Mouse (Mus musculus): ENCODE data around the gene Sfxn3.

Gene Sfxn3

GRCm38 (mm10) chr19:45075323-45076035 is 28.2 kb downstream of the Sfxn3 start:
- DNase-seq (ENCODE audit: inconsistent ontology term): no peak

- DNase-seq (ENCODE audit: inconsistent ontology term): no peak
Observed at GRCm38 (mm10) chr19:45076036-45076575, 28.8 kb downstream of the Sfxn3 start.

DNA sequence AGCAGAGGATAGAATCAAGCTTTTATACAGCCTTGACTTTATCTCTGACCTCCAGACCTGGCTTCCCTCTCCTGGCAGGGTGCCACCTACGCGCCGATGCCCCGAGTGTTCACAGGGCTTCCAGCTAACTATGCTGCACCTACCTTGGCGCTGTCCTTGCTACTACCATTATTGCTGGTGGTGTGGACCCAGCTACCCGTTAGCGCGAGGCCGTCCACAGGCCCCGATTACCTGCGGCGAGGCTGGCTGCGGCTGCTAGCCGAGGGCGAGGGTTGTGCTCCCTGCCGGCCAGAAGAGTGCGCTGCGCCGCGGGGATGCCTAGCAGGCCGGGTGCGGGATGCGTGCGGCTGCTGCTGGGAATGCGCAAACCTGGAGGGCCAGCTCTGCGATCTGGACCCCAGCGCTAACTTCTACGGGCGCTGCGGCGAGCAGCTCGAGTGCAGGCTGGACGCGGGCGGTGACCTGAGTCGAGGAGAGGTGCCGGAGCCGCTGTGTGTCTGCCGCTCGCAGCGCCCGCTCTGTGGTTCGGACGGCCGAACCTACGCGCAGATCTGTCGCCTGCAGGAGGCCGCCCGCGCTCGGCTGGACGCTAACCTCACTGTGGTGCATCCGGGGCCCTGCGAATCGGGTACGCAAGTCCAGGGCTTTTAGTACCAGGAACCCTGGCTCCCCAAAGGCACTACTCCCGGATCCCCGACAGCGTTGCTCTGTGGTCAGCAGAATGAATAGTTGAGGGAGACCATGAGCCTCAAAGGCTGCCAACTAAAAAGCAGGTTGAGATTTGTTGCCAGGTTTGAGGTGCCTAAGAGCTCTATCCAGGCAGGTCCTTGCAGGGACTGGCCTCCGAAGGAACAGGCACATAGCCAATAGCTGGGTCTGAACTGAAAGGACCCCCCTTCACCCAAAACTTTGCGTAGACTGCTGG is 29.5 kb downstream of the Sfxn3 start:
- DNase-seq (ENCODE audit: inconsistent ontology term): peak; percentile 62

- no peak for DNase-seq (ENCODE audit: inconsistent ontology term)
Observed at GRCm38 (mm10) chr19:45077742-45078645, 30.7 kb downstream of the Sfxn3 start.

DNA sequence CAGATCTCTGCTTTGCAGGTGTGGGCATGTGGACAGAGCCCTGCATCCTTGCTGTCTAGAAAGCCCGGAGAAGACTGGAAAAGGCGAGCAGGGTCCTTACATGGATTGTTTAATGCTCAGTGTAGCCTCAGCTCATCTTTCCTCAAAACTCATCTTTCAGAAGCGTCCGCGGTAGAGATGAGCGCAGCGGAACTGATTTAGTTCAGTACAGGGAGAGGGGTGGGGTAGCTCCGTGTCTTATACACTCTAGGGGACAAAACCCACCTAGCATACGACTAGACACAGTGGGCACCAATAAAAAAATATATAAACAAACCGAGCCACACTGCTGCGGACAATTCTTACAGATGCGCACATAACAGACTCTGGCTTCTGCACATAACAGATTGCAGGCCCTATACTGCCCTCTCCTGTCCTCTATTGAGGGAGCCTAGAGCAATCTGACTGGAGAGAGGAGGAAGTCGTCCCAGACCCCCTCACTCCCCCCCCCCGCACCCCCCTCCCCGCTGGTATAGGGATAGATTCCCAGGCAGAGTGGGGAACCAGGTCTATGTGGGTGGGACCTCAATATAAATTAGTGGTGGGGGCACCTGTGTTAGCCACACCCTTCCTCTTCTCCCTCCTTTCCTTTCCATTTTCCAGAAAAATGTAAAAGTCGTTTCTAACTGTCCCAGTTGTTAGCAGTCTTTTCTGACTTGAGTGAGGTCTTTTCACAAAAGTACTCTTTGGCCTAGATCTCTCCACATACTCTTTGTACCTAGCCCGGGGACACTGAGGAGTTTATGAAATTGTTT is 31.9 kb downstream of the Sfxn3 start:
- DNase-seq (ENCODE audit: inconsistent ontology term): no peak

DNA sequence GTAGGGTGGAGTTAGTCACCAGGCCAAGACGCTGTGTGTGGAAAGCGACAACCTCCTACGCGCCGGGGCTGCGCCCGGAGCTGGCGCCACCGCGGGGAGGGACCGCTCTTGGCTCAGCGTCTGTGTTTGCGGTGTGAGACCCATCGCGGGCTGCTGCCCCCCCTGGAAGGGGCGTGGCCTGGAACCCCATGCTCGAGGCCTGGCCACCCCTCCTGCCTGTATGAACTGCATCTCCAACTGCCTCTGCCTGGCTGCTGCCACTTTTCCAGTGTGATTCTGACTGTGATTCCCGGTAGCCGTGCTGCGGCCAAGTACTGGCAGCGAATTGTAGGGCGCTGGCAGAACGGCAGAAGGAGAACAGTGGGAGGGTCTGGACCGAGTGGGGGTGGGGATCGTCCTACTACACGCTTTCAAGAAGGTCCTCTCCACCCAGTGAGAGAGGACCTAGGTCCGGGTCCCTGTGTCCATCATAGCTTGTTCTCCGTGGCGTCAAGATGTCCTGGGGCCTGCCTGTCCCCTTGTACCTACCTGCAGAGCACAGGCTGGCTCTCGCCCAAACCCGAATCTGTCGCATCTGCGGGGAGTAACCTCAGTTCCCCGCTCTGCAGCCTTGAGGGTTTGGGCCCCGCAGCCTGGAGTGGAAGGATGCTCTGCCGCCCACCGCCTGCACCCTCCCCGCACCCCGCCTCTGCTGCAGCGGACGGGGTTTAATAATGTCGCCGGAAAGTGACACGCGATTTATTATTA is 32.6 kb downstream of the Sfxn3 start:
- DNase-seq (ENCODE audit: inconsistent ontology term): peak; percentile 94

DNA sequence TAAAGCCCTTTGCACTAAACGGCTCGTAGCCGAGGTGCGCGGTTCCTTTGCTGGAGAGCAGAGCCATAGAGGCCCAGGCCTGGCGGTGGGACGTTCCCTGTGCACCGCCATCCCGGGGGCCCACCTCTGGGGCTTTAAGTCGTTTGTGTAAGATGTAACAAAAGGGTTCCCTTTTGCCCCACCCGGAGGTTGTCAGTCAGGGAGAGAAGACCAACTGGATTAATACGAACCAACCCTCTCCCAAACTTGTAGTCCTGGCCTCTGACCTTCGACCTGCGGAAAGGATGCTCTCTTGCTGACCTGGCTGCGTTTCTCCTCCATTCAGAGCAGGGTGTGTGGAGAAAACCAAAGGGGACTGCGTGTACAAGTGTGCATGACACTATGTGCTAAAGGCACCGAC is 33.4 kb downstream of the Sfxn3 start:
- no peak for DNase-seq (ENCODE audit: inconsistent ontology term)

- peak; percentile 63 for DNase-seq (ENCODE audit: inconsistent ontology term)
Observed at GRCm38 (mm10) chr19:45081279-45081678, 34.0 kb downstream of the Sfxn3 start.

- DNase-seq (ENCODE audit: inconsistent ontology term): no peak
Observed at GRCm38 (mm10) chr19:45081841-45082550, 34.7 kb downstream of the Sfxn3 start.

GRCm38 (mm10) chr19:45097868-45098267 is 50.6 kb downstream of the Sfxn3 start:
- DNase-seq (ENCODE audit: inconsistent ontology term): peak; percentile 35

- DNase-seq (ENCODE audit: inconsistent ontology term): no peak
Observed at GRCm38 (mm10) chr19:45100486-45101270, 53.4 kb downstream of the Sfxn3 start.

GRCm38 (mm10) chr19:45105591-45105990 is 58.3 kb downstream of the Sfxn3 start:
- no peak for DNase-seq (ENCODE audit: inconsistent ontology term)
